Mouse (Mus musculus) heart, embryonic 12.5 days (tissue): ENCODE measurements around the gene Klhl36. TPM values are rescaled to one million over a fixed set of nuclear protein-coding genes. Genes with fewer than 3 reads are reported as not detected.

Experiments
- ATAC-seq: fragments of 200-750 bp; cut with Nextera tagmentation; 2 replicates; pipeline ENCODE4 v1.8.0; 2017; ENCODE audit warnings: moderate TSS enrichment, moderate library complexity; ENCODE audit not compliant: insufficient number of reproducible peaks, low FRiP score
- H3K27ac ChIP-seq: fragments of 300-500 bp; sonication (generic); 2 replicates; pipeline ENCODE4 v1.5.1; 2016; ENCODE audit warnings: mild to moderate bottlenecking, moderate library complexity; ENCODE audit not compliant: poor library complexity, severe bottlenecking
- H3K27me3 ChIP-seq: fragments of 300-500 bp; sonication (generic); replicated peaks from 2 replicates; pipeline ENCODE4 v1.6.1; 2016; ENCODE audit warnings: mild to moderate bottlenecking, moderate library complexity
- H3K36me3 ChIP-seq: fragments of 300-500 bp; sonication (generic); 2 replicates; pipeline ENCODE4 v1.6.1; 2016; ENCODE audit warnings: mild to moderate bottlenecking, moderate library complexity
- H3K4me1 ChIP-seq: fragments of 300-500 bp; sonication (generic); replicated peaks from 2 replicates; pipeline ENCODE4 v1.6.1; 2016; ENCODE audit warnings: mild to moderate bottlenecking
- H3K4me2 ChIP-seq: fragments of 300-500 bp; sonication (generic); 2 replicates; pipeline ENCODE4 v1.6.1; 2016; ENCODE audit warnings: mild to moderate bottlenecking, moderate library complexity
- H3K4me3 ChIP-seq: fragments of 300-500 bp; sonication (generic); 2 replicates; pipeline ENCODE4 v1.5.1; 2016; ENCODE audit warnings: mild to moderate bottlenecking
- H3K9ac ChIP-seq: fragments of 300-500 bp; sonication (generic); 2 replicates; pipeline ENCODE4 v1.6.1; 2016; ENCODE audit warnings: mild to moderate bottlenecking, moderate library complexity
- H3K9me3 ChIP-seq: fragments of 300-500 bp; sonication (generic); replicated peaks from 2 replicates; pipeline ENCODE4 v1.6.1; 2016; ENCODE audit warnings: mild to moderate bottlenecking, moderate library complexity
- WGBS: fragments of 180-500 bp; shearing (Covaris S2); methylation state at CpG from one replicate; pipeline ENCODE4 v1.1.7; 2016; 5-methylcytosine and 5-hydroxymethylcytosine counted together
- polyA plus RNA-seq: library from polyadenylated mRNA; unstranded; fragments of >200 nt; fragmentation: Nextera tagmentation; extraction: Ambion mirVana; gene quantifications from 2 replicates; pipeline ENCODE4 v1.2.1, GENCODE M21; 2016

Gene Klhl36
- polyA plus RNA-seq, 1 experiment from 2014 or later: 10.3 TPM

- WGBS: 30% methylated on average over 13 of the region's 13 CpGs
- no peaks in the 10 kb centered on the region for H3K36me3 ChIP-seq
- H3K9ac ChIP-seq: peak within 1 kb of the TSS; percentile 95
- H3K27ac ChIP-seq: peak within 1 kb of the TSS; percentile 89
- peaks cover 40% of the 10 kb centered on the region for H3K4me1 ChIP-seq
- no peaks in the 10 kb centered on the region for H3K9me3 ChIP-seq
- ATAC-seq: peak; percentile 63
- no peaks in the 10 kb centered on the region for H3K27me3 ChIP-seq
- H3K4me3 ChIP-seq: peak within 1 kb of the TSS; percentile 84
- H3K4me2 ChIP-seq: peak within 1 kb of the TSS; percentile 95
Measured at GRCm38 (mm10) chr8:119909944-119910546, 48.0 kb downstream of the Klhl36 start, which contains the start of gene Usp10. Gene Usp10, plus strand, starts transcription at chr8:119910360.

GRCm38 (mm10) chr8:119910547-119911257 is 48.6 kb downstream of the Klhl36 start, which contains the start of gene Gm20388:
Gene Gm20388, plus strand, starts transcription at chr8:119910841.
- under 1% methylated on average over 96 of the region's 97 CpGs for WGBS
- Histone ChIP-seq H3K27ac (peak within 1 kb of the TSS; percentile 89), H3K4me1 (peaks cover 45% of the 10 kb centered on the region), H3K36me3 (no peaks in the 10 kb centered on the region), H3K27me3 (no peaks in the 10 kb centered on the region), H3K4me3 (peak within 1 kb of the TSS; percentile 84), H3K9me3 (no peaks in the 10 kb centered on the region), H3K4me2 (peak within 1 kb of the TSS; percentile 95), H3K9ac (peak within 1 kb of the TSS; percentile 95)
- peak; percentile 93 for ATAC-seq

- peak; percentile 60 for ATAC-seq
- no peaks in the 10 kb centered on the region for H3K27me3 ChIP-seq
- peaks cover 52% of the 10 kb centered on the region for H3K4me1 ChIP-seq
- H3K9me3 ChIP-seq: no peaks in the 10 kb centered on the region
- H3K4me2 ChIP-seq: peak overlapping the region; percentile 95
- peak overlapping the region; percentile 95 for H3K9ac ChIP-seq
- H3K36me3 ChIP-seq: no peaks in the 10 kb centered on the region
- H3K4me3 ChIP-seq: peak overlapping the region; percentile 84
- under 1% methylated on average over 30 of the region's 30 CpGs for whole genome bisulfite sequencing
- H3K27ac ChIP-seq: peak overlapping the region; percentile 89
Measured at GRCm38 (mm10) chr8:119911258-119911962, 49.3 kb downstream of the Klhl36 start.

GRCm38 (mm10) chr8:119912643-119913042 is 50.6 kb downstream of the Klhl36 start:
- WGBS: 41% methylated on average over 6 of the region's 6 CpGs

GRCm38 (mm10) chr8:119913181-119913580 is 51.1 kb downstream of the Klhl36 start:
- Histone ChIP-seq H3K9me3 (no peaks in the 10 kb centered on the region), H3K36me3 (no peaks in the 10 kb centered on the region), H3K9ac (no peak overlapping the region), H3K27me3 (no peaks in the 10 kb centered on the region), H3K27ac (no peak overlapping the region), H3K4me3 (no peak overlapping the region), H3K4me1 (peaks cover 69% of the 10 kb centered on the region), H3K4me2 (peak overlapping the region; percentile 95)
- 66% methylated on average over 3 of the region's 3 CpGs for WGBS
- no peak for ATAC-seq

More at GRCm38 (mm10) chr8:119912643-119913042, 50.6 kb downstream of the Klhl36 start:
- H3K27ac ChIP-seq: no peak overlapping the region
- no peaks in the 10 kb centered on the region for H3K36me3 ChIP-seq
- 0 out of 2 replicates have a peak overlapping the region, but pooled peaks have one; percentile 7 for H3K9ac ChIP-seq
- H3K4me1 ChIP-seq: peaks cover 63% of the 10 kb centered on the region
- H3K9me3 ChIP-seq: no peaks in the 10 kb centered on the region
- H3K27me3 ChIP-seq: no peaks in the 10 kb centered on the region
- H3K4me2 ChIP-seq: peak overlapping the region; percentile 95
- H3K4me3 ChIP-seq: peak overlapping the region; percentile 27; the same call in 1 of the 2 replicates
- no peak for ATAC-seq

- Histone ChIP-seq H3K27ac (no peak overlapping the region), H3K27me3 (no peaks in the 10 kb centered on the region), H3K36me3 (peaks cover 7% of the 10 kb centered on the region; the same call in 1 of the 2 replicates), H3K4me3 (no peak overlapping the region), H3K4me1 (peaks cover 75% of the 10 kb centered on the region), H3K9ac (no peak overlapping the region), H3K4me2 (no peak overlapping the region), H3K9me3 (no peaks in the 10 kb centered on the region)
- ATAC-seq: no peak
- 57% methylated on average over 2 of the region's 2 CpGs for WGBS
Measured at GRCm38 (mm10) chr8:119914161-119914560, 52.1 kb downstream of the Klhl36 start.

GRCm38 (mm10) chr8:119915298-119915697 is 53.2 kb downstream of the Klhl36 start:
- Histone ChIP-seq H3K4me1 (peaks cover 71% of the 10 kb centered on the region), H3K9ac (no peak overlapping the region), H3K9me3 (no peaks in the 10 kb centered on the region), H3K4me3 (no peak overlapping the region), H3K27ac (no peak overlapping the region), H3K4me2 (no peak overlapping the region), H3K36me3 (peaks cover 7% of the 10 kb centered on the region; the same call in 1 of the 2 replicates), H3K27me3 (no peaks in the 10 kb centered on the region)
- ATAC-seq: no peak
- 89% methylated on average over 4 of the region's 4 CpGs for WGBS

- no peak for ATAC-seq
- Histone ChIP-seq H3K4me3 (no peak overlapping the region), H3K4me2 (peak overlapping the region; percentile 8; the same call in 1 of the 2 replicates), H3K9me3 (no peaks in the 10 kb centered on the region), H3K27me3 (no peaks in the 10 kb centered on the region), H3K36me3 (peaks cover 7% of the 10 kb centered on the region; the same call in 1 of the 2 replicates), H3K9ac (no peak overlapping the region), H3K4me1 (peaks cover 72% of the 10 kb centered on the region), H3K27ac (no peak overlapping the region)
- 63% methylated on average over 16 of the region's 16 CpGs for WGBS
Measured at GRCm38 (mm10) chr8:119916237-119916892, 54.3 kb downstream of the Klhl36 start.

- WGBS: 83% methylated on average over 3 of the region's 3 CpGs
- H3K36me3 ChIP-seq: peaks cover 7% of the 10 kb centered on the region; the same call in 1 of the 2 replicates
- H3K4me2 ChIP-seq: no peak overlapping the region
- H3K27ac ChIP-seq: peak overlapping the region; percentile 60
- no peaks in the 10 kb centered on the region for H3K27me3 ChIP-seq
- H3K9me3 ChIP-seq: no peaks in the 10 kb centered on the region
- no peak overlapping the region for H3K4me3 ChIP-seq
- no peak overlapping the region for H3K9ac ChIP-seq
- H3K4me1 ChIP-seq: peaks cover 72% of the 10 kb centered on the region
- ATAC-seq: no peak
Measured at GRCm38 (mm10) chr8:119917415-119917814, 55.3 kb downstream of the Klhl36 start.

- Histone ChIP-seq H3K4me3 (no peak overlapping the region), H3K27ac (peak overlapping the region; percentile 60), H3K4me1 (peaks cover 67% of the 10 kb centered on the region), H3K36me3 (peaks cover 7% of the 10 kb centered on the region; the same call in 1 of the 2 replicates), H3K9me3 (no peaks in the 10 kb centered on the region), H3K4me2 (peak overlapping the region; percentile 11; the same call in 1 of the 2 replicates), H3K27me3 (no peaks in the 10 kb centered on the region), H3K9ac (no peak overlapping the region)
- WGBS: 11% methylated on average over 1 of the region's 1 CpGs
- ATAC-seq: peak; percentile 90
Measured at GRCm38 (mm10) chr8:119918155-119918567, 56.1 kb downstream of the Klhl36 start.
